Mouse (Mus musculus) cortical plate, adult 2 months (tissue): ENCODE data around the gene Gm42669. TPM values are rescaled to one million over a fixed set of nuclear protein-coding genes. Genes with fewer than 3 reads are reported as not detected.
A peak's percentile ranks its signal among the peaks of the same experiment; 100 is the strongest.

Source experiments
- H3K27ac ChIP-seq: fragments of 200-500 bp; 2 replicates; pipeline ENCODE4 v1.5.1; 2012; ENCODE audit warnings: low read length, control low read depth, inconsistent platforms; ENCODE audit not compliant: insufficient read depth
- H3K4me1 ChIP-seq: fragments of 200-500 bp; 2 replicates; pipeline ENCODE4 v1.6.1; 2011; ENCODE audit warnings: low read length; ENCODE audit not compliant: control insufficient read depth, insufficient read depth
- H3K4me3 ChIP-seq: fragments of 200-500 bp; 2 replicates; pipeline ENCODE4 v1.5.1; 2011; ENCODE audit warnings: mild to moderate bottlenecking, low read length, control low read depth; ENCODE audit not compliant: insufficient read depth
- CTCF ChIP-seq: fragments of 200-500 bp; IDR thresholded peaks from 2 replicates; pipeline ENCODE4 v1.5.1; 2011; ENCODE audit warnings: mild to moderate bottlenecking, control low read depth, low read length; ENCODE audit not compliant: insufficient read depth; ENCODE audit errors: extremely low read depth
- POLR2A ChIP-seq: fragments of 200-500 bp; IDR thresholded peaks from 2 replicates; pipeline ENCODE4 v1.6.1; 2011; ENCODE audit warnings: mild to moderate bottlenecking, low read length, control low read depth; ENCODE audit not compliant: insufficient read depth; ENCODE audit errors: extremely low read depth
- polyA plus RNA-seq: library from polyadenylated mRNA; depleted of rRNA; stranded (reverse); fragments of >200 nt; gene quantifications from 2 replicates; pipeline ENCODE4 v1.2.3, GENCODE M21; 2012

Gm42669 gene
- polyA plus RNA-seq, 1 experiment: 0.96 TPM

DNA sequence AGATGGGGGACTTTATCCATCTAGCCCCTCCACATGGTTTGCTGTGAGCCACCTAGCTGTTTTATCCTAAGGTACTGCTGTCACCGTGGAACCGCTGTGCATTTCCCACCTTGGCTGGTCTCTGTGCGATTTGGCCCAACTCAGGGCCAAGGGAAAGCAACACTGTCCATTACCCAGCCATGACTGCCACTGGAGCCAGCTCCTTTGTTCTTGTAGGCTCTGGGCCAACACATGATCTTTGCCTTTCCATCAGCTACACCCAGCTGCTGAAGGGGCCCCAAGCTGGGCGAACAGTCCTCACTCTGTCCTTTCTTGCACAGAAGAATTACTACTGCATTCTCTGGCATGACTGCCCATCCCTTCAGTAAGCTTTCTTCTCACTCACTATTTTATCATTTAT lies 11.2 kb downstream of the Gm42669 start:
- no peak overlapping the region for H3K4me3 ChIP-seq
- peaks cover 1% of the 10 kb centered on the region; the same call in 1 of the 2 replicates for H3K4me1 ChIP-seq
- TF ChIP-seq POLR2A: no peak
- no peak for TF ChIP-seq CTCF
- H3K27ac ChIP-seq: no peak overlapping the region

DNA sequence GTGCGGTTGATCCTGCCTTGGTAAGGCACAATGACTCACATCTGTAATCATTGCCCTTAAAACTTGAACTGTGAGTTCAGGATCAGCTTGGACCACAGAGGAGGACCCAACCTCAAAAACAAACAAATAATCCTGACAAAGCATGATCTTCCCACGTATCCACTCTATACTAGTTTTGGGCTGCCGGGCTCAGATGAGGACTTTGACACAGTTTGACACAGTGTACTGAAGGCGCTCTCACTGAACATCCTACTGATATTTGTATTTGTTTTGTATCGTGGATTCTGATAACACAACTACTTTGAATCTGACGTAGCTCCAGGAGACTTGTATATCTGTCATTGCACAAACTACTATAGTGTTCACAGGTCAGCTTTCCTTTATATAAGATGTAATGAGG lies 14.0 kb downstream of the Gm42669 start:
- Histone ChIP-seq H3K4me3 (no peak overlapping the region), H3K4me1 (0 out of 2 replicates have a peak, but pooled peaks cover 1% of the 10 kb centered on the region), H3K27ac (peak overlapping the region; percentile 70)
- TF ChIP-seq CTCF (no peak), POLR2A (no peak)

DNA sequence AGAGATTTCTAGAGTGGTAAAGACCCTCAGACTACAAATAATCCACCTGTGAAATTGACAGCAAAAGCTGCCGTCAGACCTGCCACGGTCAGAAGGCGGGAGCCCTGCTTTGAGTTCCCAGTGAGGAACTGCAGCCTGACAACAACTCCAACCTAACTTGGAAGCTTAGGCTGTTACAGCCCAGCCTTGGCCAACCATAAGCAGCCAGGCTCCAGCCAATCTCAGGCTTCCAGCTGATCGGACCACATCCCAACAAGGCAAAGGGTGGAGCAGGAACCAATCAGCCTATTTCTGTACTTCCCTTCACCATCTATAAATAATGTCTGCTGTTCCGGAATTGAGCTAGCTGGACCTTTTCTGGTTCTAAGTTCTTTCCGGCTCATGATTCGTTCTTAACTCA lies 14.5 kb downstream of the Gm42669 start:
- H3K4me3 ChIP-seq: no peak overlapping the region
- no peak for TF ChIP-seq CTCF
- peak; percentile 87 for TF ChIP-seq POLR2A
- no peak overlapping the region for H3K27ac ChIP-seq
- H3K4me1 ChIP-seq: 0 out of 2 replicates have a peak, but pooled peaks cover 1% of the 10 kb centered on the region

DNA sequence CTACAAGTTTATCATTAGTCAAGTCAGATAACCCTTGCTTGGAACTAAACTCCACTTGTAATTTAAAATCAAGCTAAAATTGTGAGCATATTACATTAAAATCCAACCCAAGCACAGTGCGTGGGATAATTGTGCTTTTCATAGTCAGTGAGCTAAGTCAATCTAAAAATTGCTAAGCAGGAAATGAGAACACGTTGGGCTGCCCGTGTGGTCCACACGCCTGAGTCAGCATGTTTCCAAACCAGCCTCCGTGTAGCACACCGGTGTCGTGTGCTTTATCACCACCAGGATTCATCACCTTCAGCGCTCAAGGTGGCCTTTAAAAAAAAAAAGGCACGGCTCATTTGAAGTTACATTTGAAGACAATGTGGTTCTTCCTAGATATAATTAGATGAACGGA lies 16.9 kb downstream of the Gm42669 start:
- Histone ChIP-seq H3K4me1 (0 out of 2 replicates have a peak, but pooled peaks cover 1% of the 10 kb centered on the region), H3K4me3 (no peak overlapping the region), H3K27ac (peak overlapping the region; percentile 58; the same call in 1 of the 2 replicates)
- no peak for TF ChIP-seq CTCF
- no peak for TF ChIP-seq POLR2A

DNA sequence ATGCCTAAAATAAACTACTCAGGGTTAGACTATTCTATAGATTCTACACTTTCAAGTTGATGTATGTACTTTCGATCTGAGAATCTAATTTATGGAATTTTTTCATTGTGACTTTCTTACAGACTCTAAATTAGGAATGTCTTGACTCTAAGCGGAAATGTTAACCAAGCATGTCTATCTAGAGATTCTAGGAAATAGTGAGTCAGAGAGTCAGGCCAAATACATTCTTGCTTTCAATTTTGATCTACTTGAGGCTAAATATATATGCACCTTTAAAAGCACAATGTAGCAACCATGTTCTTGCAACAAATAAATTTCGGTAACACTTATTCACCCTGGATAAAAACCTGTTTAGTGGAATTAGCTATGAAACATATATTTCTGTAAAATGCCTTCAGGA lies 21.4 kb downstream of the Gm42669 start:
- no peaks in the 10 kb centered on the region for H3K4me1 ChIP-seq
- TF ChIP-seq POLR2A (no peak), CTCF (no peak)

DNA sequence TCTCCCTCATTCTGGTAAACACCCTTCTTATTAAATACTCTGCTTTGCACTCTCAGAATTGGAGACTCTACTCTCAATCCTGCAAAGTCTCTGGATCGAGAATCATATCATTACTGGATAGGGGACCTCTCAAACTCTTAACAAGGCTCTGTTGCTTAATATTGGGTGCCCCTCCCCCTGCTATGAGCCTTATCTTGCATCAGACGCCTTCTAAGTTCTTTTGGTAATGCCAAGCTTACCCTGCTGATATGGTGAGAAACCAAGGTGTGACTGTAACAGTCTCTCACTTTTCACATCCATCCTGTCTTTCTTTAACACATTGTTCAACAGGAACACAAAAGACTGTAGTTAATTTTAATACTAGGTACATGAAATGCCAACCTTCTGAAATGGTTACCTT lies 26.2 kb downstream of the Gm42669 start:
- Histone ChIP-seq H3K4me1 (no peaks in the 10 kb centered on the region), H3K4me3 (no peak overlapping the region), H3K27ac (no peak overlapping the region)
- TF ChIP-seq POLR2A: no peak
- no peak for TF ChIP-seq CTCF

More for the DNA sequence above, 21.4 kb downstream of the Gm42669 start:
- Histone ChIP-seq H3K27ac (no peak overlapping the region), H3K4me3 (no peak overlapping the region)

DNA sequence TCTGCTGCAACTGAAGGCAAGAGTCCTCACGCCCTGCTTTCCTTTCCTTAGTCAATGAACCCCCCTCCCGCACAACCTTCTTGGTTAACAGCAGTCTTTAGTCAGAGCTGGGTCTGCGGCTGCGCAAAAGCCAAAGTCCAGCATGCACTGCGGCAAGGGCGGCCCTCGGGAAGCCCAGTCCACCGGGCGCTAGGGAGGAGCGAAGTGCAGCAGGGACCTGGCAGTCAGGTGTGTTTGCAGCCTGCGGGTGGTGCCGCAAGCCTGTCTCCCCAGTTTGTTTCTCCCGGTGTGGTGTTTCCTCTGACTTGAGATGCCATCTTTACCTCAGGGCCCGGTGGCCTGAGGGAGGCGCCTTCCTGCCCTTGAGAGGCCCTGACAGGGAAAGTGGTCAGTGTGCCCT lies 27.2 kb downstream of the Gm42669 start, which contains the start of gene 1700028K03Rik:
1700028K03Rik (plus strand) TSS at position 129 of the 400 bp plus-strand sequence.
- no peak within 1 kb of the TSS for H3K4me3 ChIP-seq
- H3K27ac ChIP-seq: no peak within 1 kb of the TSS
- 0 out of 2 replicates have a peak, but pooled peaks cover 1% of the 10 kb centered on the region for H3K4me1 ChIP-seq
- no peak for TF ChIP-seq POLR2A

DNA sequence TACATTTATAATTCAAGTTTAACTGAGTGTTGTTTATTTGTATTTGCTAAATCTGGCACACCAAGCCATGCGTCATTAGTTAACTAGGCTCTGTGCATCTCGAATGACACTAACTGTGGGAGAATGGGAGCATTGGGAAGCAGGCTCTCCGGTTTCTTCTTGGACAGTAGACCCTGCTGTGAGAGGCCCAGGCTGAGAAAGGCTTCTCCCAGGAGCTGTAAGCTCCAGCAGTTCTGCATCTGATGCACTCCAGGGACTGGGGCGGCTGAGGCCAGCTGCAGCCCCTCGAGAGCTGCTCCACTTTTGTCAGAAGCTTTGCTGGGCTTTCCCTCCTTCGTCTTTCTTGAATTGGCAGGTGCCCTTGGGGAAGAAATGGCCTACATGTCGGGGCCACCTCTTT lies 34.3 kb downstream of the Gm42669 start:
- peaks cover 4% of the 10 kb centered on the region; the same call in 1 of the 2 replicates for H3K4me1 ChIP-seq
- TF ChIP-seq CTCF: no peak
- H3K27ac ChIP-seq: no peak overlapping the region
- H3K4me3 ChIP-seq: no peak overlapping the region

DNA sequence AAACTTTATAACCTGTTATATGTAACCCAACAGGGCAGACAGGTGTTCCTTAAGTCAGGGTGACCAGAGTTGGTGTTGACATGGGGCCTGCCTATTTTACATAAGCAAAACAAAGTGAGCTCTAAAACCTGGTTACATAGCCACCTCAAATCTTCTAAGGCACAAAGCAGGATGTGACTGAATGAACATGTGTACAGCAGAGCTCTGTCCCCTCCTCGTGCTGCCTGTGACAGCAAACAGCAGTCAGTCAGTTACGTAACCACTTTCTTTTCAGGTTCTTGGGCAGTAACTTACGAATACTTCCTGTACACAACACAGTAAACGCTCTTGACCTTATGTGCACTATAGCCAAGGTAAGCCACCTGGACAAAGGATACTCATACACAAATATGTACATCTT lies 38.5 kb downstream of the Gm42669 start:
- no peak overlapping the region for H3K4me3 ChIP-seq
- H3K27ac ChIP-seq: no peak overlapping the region
- H3K4me1 ChIP-seq: peaks cover 2% of the 10 kb centered on the region; the same call in 1 of the 2 replicates
- no peak for TF ChIP-seq POLR2A
- TF ChIP-seq CTCF: no peak

DNA sequence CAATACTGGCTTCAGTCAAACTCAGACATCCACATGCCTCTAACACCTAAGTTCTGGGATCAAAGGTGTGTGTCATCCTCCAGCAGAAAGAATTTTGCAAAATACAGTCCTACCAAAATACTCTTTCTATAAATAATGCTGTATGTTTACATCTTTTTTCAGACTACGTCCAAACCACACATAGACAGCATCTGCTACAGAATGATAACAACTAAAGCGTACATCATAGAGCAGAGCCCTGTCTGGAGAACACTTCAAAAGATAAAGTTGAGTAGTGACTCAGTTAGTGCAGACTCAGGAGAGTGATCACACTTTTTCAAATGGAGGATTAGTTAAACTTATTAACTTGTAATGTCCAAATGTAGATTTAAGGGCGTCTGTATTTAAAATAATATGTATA lies 40.5 kb downstream of the Gm42669 start:
- Histone ChIP-seq H3K4me1 (no peaks in the 10 kb centered on the region), H3K27ac (no peak overlapping the region), H3K4me3 (no peak overlapping the region)
- no peak for TF ChIP-seq POLR2A
- TF ChIP-seq CTCF: no peak
